Mouse (Mus musculus): ENCODE data around the gene Olfr983.

DNA sequence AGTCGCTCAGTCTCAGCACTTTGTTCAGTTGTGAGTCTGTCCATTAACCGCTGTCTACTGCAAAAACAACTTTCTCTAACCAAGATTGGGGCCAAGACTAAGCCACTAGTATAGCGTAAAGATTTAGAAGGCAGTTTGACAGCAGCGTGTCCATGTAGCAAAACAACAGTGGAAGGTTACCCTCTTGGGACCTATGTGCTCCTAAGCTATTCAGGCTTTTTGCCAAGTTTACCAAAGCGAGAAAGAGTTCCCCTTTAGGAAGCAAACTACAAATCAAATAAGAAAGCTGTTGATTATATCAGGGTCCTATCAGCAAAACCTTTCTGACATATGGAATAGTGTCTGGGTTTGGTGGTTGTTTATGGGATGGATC is 23.9 kb upstream of the Olfr983 start:
- TF ChIP-seq GATA1 (IDR thresholded peaks at IDR 0.05; ENCODE audit: borderline replicate concordance, low read length) (no peak), FLI1 (IDR thresholded peaks at IDR 0.05; ENCODE audit: low read length) (no peak)
